Mouse (Mus musculus) neural tube, embryonic 12.5 days (tissue): ENCODE measurements around the gene Tgif1. TPM values are rescaled to one million over a fixed set of nuclear protein-coding genes. Genes with fewer than 3 reads are reported as not detected.
A peak's percentile ranks its signal among the peaks of the same experiment; 100 is the strongest.

Experiments
- ATAC-seq: fragments of 200-750 bp; cut with Nextera tagmentation; 2 replicates; pipeline ENCODE4 v1.8.0; 2017; ENCODE audit warnings: low read depth, mild to moderate bottlenecking, moderate TSS enrichment, moderate library complexity; ENCODE audit not compliant: low FRiP score
- H3K27ac ChIP-seq: fragments of 300-500 bp; sonication (generic); 2 replicates; pipeline ENCODE4 v1.5.1; 2016
- H3K27me3 ChIP-seq: fragments of 300-500 bp; sonication (generic); replicated peaks from 2 replicates; pipeline ENCODE4 v1.6.1; 2016; ENCODE audit warnings: mild to moderate bottlenecking
- H3K36me3 ChIP-seq: fragments of 300-500 bp; sonication (generic); 2 replicates; pipeline ENCODE4 v1.6.1; 2016; ENCODE audit warnings: mild to moderate bottlenecking
- H3K4me1 ChIP-seq: fragments of 300-500 bp; sonication (generic); 2 replicates; pipeline ENCODE4 v1.6.1; 2016
- H3K4me2 ChIP-seq: fragments of 300-500 bp; sonication (generic); replicated peaks from 2 replicates; pipeline ENCODE4 v1.6.1; 2016; ENCODE audit warnings: mild to moderate bottlenecking
- H3K4me3 ChIP-seq: fragments of 300-500 bp; sonication (generic); 2 replicates; pipeline ENCODE4 v1.5.1; 2016
- H3K9ac ChIP-seq: fragments of 300-500 bp; sonication (generic); 2 replicates; pipeline ENCODE4 v1.6.1; 2016; ENCODE audit warnings: mild to moderate bottlenecking
- H3K9me3 ChIP-seq: fragments of 300-500 bp; sonication (generic); 2 replicates; pipeline ENCODE4 v1.6.1; 2016; ENCODE audit warnings: mild to moderate bottlenecking
- WGBS: fragments of 180-500 bp; shearing (Covaris S2); methylation state at CpG from one replicate; pipeline ENCODE4 v1.1.7; 2016; 5-methylcytosine and 5-hydroxymethylcytosine counted together
- polyA plus RNA-seq: library from polyadenylated mRNA; unstranded; fragments of >200 nt; fragmentation: Nextera tagmentation; extraction: Ambion mirVana; gene quantifications from 2 replicates; pipeline ENCODE4 v1.2.1, GENCODE M21; 2016

Tgif1 gene
- 52.7 and 57.2 TPM in 2 replicates for polyA plus RNA-seq

DNA sequence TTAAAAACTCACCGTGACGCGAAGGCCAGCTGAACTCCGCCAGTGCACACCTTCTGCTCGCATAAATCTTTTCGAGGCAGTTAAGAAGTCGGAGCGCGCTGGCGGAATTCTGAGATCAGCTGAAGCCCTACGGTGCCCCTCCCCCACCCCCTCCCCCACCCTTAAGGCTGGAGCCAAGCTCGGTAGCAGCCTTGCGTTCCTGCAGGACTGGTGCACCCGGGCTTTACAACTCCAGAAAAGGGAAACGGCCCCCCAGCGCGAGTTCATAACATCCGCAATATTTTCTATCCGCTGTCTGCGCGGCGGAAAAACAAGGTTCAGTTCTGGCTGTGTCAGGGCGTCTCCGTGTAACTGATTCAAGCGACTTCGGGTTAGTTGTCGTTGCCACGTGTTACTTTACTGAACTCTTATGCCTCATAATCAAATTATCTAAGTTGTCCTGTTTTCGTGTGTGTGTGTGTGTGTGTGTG lies at the start of gene Tgif1:
Tgif1 (minus strand) TSS at position 111 of the 470 bp plus-strand sequence.
- ATAC-seq = peak; percentile 26; the same call in 1 of the 2 replicates

DNA sequence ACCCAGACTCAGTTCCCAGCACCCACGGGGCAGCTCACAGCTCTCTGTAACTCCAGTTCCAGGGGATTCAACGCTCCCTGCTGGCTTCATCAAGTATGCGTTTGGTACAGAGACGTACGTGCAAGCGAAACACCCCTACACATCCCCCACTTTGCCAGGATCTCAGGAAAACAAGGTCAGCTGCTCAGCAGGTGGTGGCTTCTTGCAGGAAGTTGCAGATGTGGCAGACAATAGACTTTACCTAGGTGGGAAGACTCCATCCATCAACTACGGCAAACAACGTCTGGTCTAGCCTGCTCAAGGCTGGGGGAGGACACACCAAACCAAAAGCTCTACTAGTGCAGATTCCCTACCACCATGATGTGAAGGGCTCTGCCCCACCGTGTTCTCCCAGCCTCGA lies 47.3 kb upstream of the Tgif1 start:
- no peaks in the 10 kb centered on the region for H3K9me3 ChIP-seq
- no peak overlapping the region for H3K27ac ChIP-seq
- 75% methylated on average over 10 of the region's 10 CpGs for WGBS
- no peaks in the 10 kb centered on the region for H3K36me3 ChIP-seq
- no peak overlapping the region for H3K4me2 ChIP-seq
- no peak overlapping the region for H3K4me3 ChIP-seq
- ATAC-seq = no peak
- H3K4me1 ChIP-seq = no peaks in the 10 kb centered on the region
- H3K27me3 ChIP-seq = no peaks in the 10 kb centered on the region
- no peak overlapping the region for H3K9ac ChIP-seq

More for the DNA sequence above, at the start of gene Tgif1:
- Histone ChIP-seq H3K9me3 (no peaks in the 10 kb centered on the region), H3K36me3 (no peaks in the 10 kb centered on the region), H3K4me1 (peaks cover 31% of the 10 kb centered on the region), H3K4me2 (peak within 1 kb of the TSS; percentile 93), H3K27me3 (no peaks in the 10 kb centered on the region), H3K27ac (peak within 1 kb of the TSS; percentile 83), H3K4me3 (peak within 1 kb of the TSS; percentile 57), H3K9ac (peak within 1 kb of the TSS; percentile 72)
- WGBS = under 1% methylated on average over 29 of the region's 29 CpGs

DNA sequence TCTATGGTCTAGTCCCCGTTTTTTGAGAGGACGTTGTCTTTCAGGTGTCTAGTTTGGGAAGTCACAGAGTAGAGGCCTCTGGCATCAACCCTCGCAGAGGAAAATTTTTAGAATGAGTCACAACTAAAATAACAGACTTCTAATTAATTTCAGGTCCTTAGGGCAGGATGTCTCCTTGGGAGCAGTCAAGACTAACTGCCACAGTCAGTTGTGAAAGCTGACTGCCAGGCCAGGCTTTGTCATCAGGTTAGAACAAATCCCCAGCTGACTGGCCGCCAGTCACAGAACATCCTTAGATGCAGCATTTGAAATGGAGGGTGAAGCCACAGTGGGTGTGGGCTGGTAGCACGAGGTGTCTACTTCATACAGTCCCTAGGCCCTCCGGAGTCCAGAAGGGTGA lies 46.3 kb upstream of the Tgif1 start:
- no peak overlapping the region for H3K9ac ChIP-seq
- H3K36me3 ChIP-seq = no peaks in the 10 kb centered on the region
- no peak for ATAC-seq
- H3K4me2 ChIP-seq = no peak overlapping the region
- no peaks in the 10 kb centered on the region for H3K4me1 ChIP-seq
- no peaks in the 10 kb centered on the region for H3K9me3 ChIP-seq
- no peak overlapping the region for H3K27ac ChIP-seq
- no peaks in the 10 kb centered on the region for H3K27me3 ChIP-seq
- no peak overlapping the region for H3K4me3 ChIP-seq
- WGBS = 92% methylated on average over 6 of the region's 6 CpGs

DNA sequence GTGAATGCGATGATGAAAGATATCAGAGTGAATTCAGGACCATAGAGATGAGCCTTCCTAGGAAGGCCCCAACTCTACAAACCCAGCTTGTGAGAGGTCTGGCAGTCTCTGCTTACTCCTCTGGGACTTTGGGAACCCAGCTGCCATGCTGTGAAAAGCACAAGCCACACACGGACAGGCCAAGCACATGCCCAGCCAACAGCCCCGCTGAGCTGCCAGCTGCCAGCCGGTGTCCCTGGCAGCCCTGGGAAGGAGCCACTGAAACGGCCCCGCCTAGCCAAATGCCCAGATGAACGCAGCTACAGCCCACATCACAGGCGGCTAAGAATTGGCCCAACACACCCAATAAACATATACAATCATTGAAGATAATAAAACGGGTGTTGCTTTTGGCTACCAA lies 41.5 kb upstream of the Tgif1 start:
- 50% methylated on average over 9 of the region's 9 CpGs for WGBS
- Histone ChIP-seq H3K4me2 (no peak overlapping the region), H3K27me3 (no peaks in the 10 kb centered on the region), H3K4me3 (no peak overlapping the region), H3K27ac (no peak overlapping the region), H3K9me3 (no peaks in the 10 kb centered on the region), H3K36me3 (no peaks in the 10 kb centered on the region), H3K4me1 (peaks cover 13% of the 10 kb centered on the region), H3K9ac (no peak overlapping the region)
- no peak for ATAC-seq

DNA sequence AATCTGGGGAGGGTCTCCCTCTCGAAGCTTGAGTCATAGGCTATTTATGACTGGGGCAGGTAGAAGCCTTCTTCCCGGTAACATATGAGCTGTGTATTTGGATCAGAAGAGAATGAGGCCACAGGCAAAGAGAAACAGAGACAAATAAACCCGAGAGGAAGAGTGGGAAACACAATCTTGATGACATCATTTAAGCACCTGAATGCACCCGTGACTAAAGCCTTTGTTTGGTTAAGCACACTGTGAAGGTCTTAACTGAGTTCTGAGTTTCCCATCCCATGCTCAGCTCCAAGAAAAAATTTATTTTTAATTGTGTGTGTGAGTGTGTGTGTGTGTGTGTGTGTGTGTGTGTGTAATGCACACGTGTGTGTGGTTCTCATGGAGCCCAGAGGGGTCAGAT lies 39.8 kb upstream of the Tgif1 start:
- H3K4me2 ChIP-seq = 0 out of 2 replicates have a peak overlapping the region, but pooled peaks have one; percentile 35

DNA sequence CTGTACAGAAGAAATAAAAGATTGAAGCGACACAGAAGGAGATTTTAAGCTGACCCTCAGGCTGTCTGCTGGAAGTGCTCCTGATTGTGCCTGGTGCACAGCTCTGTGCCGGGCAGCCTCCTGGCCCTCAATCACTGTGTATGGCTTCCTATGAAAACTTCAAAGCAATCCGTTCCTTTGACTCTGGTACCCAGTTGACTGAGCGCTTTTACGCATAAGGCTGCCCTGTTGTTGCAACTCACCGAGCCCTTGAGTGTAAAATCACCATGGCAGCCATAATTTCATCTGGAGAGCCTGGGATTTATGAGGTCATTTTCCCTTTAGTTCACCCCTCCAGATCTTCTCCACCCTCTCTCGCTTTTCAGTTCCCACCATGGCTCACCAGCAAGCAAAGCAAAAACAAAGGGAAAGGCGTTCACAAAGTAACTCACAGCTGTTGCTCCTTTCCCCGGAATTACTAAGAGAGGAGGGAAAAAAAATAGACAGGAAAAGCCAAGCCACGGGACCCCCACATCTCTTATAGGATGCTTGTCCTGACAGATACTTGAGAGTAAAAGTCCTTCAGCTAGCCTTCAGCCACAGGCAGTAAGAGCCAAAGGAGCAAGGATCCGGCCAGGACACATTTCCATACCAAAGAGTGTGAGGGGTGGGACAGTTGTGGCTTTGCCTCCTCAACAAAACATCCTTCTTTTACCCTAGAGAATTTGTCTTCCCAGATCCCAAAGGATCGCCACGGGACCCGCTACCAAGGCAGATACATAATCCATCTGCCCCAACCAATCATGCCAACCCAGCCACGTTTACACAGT lies 39.1 kb upstream of the Tgif1 start:
- Histone ChIP-seq H3K27ac (no peak overlapping the region), H3K4me3 (no peak overlapping the region), H3K27me3 (no peaks in the 10 kb centered on the region), H3K4me2 (peak overlapping the region; percentile 35; the same call in 1 of the 2 replicates), H3K36me3 (no peaks in the 10 kb centered on the region), H3K4me1 (peaks cover 13% of the 10 kb centered on the region), H3K9ac (no peak overlapping the region), H3K9me3 (no peaks in the 10 kb centered on the region)
- ATAC-seq = peak; percentile 53
- WGBS = 6% methylated on average over 15 of the region's 15 CpGs

More for the DNA sequence above, 39.8 kb upstream of the Tgif1 start:
- H3K4me1 ChIP-seq = peaks cover 13% of the 10 kb centered on the region
- H3K27me3 ChIP-seq = no peaks in the 10 kb centered on the region
- 43% methylated on average over 5 of the region's 5 CpGs for WGBS
- no peaks in the 10 kb centered on the region for H3K36me3 ChIP-seq
- no peak overlapping the region for H3K9ac ChIP-seq
- ATAC-seq = no peak
- no peaks in the 10 kb centered on the region for H3K9me3 ChIP-seq
- no peak overlapping the region for H3K27ac ChIP-seq
- no peak overlapping the region for H3K4me3 ChIP-seq

DNA sequence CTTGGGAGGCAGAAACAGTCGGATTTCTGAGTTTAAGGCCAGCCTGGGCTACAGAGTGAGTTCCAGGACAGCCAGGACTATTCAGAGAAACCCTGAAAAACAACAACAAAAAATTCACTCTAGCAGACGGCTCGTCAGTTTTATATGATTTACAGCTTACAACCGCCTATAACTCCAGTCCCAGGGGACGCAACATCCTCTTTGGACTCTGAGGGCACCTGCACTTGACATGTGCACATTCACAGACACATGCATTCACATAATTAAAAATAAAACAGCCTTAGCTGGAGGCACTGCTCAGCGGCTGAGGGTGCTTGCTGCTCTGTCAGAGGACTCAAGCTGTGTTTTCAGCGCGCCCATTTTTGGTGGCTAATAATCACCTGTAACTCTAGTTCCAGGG lies 37.2 kb upstream of the Tgif1 start:
- Histone ChIP-seq H3K4me2 (no peak overlapping the region), H3K9ac (no peak overlapping the region), H3K4me1 (peaks cover 13% of the 10 kb centered on the region), H3K27me3 (no peaks in the 10 kb centered on the region), H3K4me3 (no peak overlapping the region), H3K9me3 (no peaks in the 10 kb centered on the region), H3K36me3 (no peaks in the 10 kb centered on the region), H3K27ac (no peak overlapping the region)
- no peak for ATAC-seq
- WGBS = 78% methylated on average over 8 of the region's 8 CpGs

DNA sequence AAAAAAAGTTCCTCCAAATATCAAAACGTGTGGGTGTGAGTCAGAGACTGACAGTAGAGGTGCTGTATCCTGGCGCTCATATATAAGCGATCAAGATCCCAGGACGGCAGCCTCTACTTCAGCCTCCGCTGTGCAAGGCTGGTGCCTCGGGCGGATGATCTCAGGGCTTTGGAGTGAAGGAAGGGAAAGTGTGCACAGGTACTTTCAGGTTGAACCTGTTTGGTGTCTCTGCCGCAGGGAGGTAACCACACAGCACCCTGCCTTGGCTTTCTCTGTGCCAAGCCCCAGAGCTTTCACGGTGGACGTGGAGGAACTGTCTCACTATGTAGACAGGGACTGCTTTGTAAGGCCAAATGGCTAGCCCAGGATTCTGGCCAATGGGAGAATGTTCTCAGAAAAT lies 35.3 kb upstream of the Tgif1 start:
- WGBS = 85% methylated on average over 10 of the region's 10 CpGs
- no peak overlapping the region for H3K4me2 ChIP-seq

DNA sequence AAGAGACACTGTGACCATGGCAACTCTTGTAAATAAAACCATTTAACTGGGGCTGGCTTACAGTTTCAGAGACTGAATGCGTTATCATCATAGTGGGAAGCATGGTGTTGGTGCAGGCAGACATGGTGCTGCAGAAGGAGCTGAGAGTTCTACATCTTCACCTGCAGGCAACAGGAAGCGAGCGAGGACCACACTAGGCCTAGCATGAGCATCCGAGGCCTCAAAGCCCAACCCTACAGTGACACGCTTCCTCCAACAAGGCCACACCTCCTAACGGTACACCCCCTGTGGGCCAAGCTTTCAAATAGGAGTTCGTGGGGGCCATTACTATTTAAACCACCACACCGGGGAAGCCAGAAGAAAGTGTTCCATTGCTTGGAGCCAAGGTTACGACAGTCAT lies 34.5 kb upstream of the Tgif1 start:
- no peak overlapping the region for H3K27ac ChIP-seq
- no peaks in the 10 kb centered on the region for H3K9me3 ChIP-seq
- no peak overlapping the region for H3K9ac ChIP-seq
- 91% methylated on average over 9 of the region's 9 CpGs for WGBS
- H3K36me3 ChIP-seq = no peaks in the 10 kb centered on the region
- ATAC-seq = no peak
- no peaks in the 10 kb centered on the region for H3K27me3 ChIP-seq
- H3K4me1 ChIP-seq = peaks cover 11% of the 10 kb centered on the region
- H3K4me3 ChIP-seq = no peak overlapping the region
- H3K4me2 ChIP-seq = no peak overlapping the region

More for the DNA sequence above, 35.3 kb upstream of the Tgif1 start:
- Histone ChIP-seq H3K36me3 (no peaks in the 10 kb centered on the region), H3K9me3 (no peaks in the 10 kb centered on the region), H3K9ac (no peak overlapping the region), H3K27me3 (no peaks in the 10 kb centered on the region), H3K4me3 (no peak overlapping the region), H3K27ac (no peak overlapping the region), H3K4me1 (peaks cover 13% of the 10 kb centered on the region)
- no peak for ATAC-seq

DNA sequence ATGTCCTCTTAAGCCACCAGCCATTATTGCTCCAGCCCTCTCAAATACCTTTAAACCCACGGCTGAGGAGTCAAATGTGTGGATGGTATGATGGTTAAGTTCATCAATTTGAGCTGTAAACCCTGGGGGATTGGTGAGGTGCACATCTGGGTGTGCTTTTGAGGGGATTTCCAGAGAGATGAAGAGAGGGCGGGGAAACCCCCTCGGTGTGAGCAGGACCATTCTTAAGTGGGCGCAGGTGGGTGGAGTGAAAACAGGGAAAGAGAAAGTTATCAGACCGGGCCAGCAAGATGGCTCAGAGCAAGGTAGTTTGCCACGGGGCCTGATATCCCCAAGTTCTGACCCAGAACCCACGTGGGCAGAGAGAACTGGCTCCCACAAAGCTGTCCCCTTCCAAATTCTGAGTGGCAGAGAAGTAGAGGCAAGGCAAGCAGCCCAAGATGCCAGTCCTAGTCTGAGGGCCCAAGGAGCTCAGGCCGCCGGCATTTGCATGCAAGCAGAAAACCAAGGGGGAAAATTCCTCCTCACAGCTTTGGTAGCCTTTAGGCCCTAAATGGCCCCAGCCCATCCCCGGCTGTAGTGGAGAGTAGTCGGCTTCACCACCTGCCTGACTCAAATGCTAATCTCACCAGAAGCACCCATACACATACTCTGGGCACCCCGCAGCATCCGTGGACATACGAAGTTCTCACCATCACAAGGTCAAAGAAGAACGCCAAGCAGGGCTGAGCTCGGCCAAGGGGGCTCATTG lies 33.5 kb upstream of the Tgif1 start:
- 83% methylated on average over 16 of the region's 16 CpGs for WGBS
- Histone ChIP-seq H3K9ac (no peak overlapping the region), H3K4me2 (no peak overlapping the region), H3K4me1 (peaks cover under 1% of the 10 kb centered on the region; the same call in 1 of the 2 replicates), H3K36me3 (no peaks in the 10 kb centered on the region), H3K9me3 (no peaks in the 10 kb centered on the region), H3K27me3 (no peaks in the 10 kb centered on the region), H3K4me3 (no peak overlapping the region), H3K27ac (no peak overlapping the region)
- no peak for ATAC-seq

DNA sequence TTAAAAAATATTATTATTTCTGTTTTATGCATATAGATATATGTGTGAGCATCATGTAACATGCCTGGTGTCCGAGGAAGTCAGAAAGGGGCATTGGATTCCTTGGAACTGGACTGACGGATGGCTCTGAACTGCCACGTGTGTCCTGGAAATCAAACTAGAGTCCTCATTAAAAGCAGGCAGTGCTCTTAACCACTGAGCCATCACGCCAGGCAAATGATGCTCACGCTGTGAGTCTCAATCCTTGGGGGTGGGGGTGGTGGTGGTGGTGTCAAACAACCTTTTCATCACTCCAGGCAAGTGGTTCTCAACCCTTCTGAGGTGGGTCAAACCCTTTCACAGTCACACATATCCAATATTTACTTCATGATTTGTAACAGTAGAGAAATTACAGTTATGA lies 32.5 kb upstream of the Tgif1 start:
- no peak overlapping the region for H3K4me2 ChIP-seq
- no peaks in the 10 kb centered on the region for H3K9me3 ChIP-seq
- 85% methylated on average over 5 of the region's 5 CpGs for WGBS
- no peak overlapping the region for H3K9ac ChIP-seq
- H3K27ac ChIP-seq = no peak overlapping the region
- H3K4me3 ChIP-seq = no peak overlapping the region
- H3K4me1 ChIP-seq = no peaks in the 10 kb centered on the region
- no peaks in the 10 kb centered on the region for H3K36me3 ChIP-seq
- H3K27me3 ChIP-seq = no peaks in the 10 kb centered on the region
- no peak for ATAC-seq

DNA sequence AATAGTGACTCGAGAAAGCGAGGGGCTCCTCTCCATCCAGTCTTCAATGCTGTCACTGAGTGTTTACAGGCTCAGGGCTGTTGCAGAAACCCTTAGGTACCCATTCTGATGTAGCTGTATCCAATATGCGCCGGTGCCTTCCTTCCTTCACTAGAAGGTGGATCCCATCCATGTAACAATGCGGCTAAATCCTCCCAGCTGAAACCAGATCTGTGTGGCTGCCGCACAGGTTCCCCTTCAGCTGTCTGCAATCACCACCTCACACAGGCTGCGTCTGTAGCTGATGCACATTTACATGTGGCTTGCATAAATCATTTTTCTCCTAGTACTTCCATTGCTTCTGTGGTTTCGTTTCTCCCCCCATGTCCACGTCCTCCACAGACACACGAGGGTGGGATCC lies 28.6 kb upstream of the Tgif1 start:
- Histone ChIP-seq H3K9me3 (no peaks in the 10 kb centered on the region), H3K9ac (no peak overlapping the region), H3K36me3 (no peaks in the 10 kb centered on the region), H3K27ac (no peak overlapping the region), H3K27me3 (no peaks in the 10 kb centered on the region), H3K4me2 (no peak overlapping the region), H3K4me1 (no peaks in the 10 kb centered on the region), H3K4me3 (no peak overlapping the region)
- ATAC-seq = no peak
- WGBS = 79% methylated on average over 10 of the region's 10 CpGs
